Mouse (Mus musculus) testis, adult 2 months (tissue): ENCODE measurements at regions not wholly inside any gene's neighbourhood (a gene's known extent, or its start where the extent isn't known, plus 50 kb on each side); places are given as distances from the start of the nearest gene placed in this dataset.

Source experiments
- H3K27ac ChIP-seq: fragments of 200-500 bp; 2 replicates; pipeline ENCODE4 v1.5.1; 2012; ENCODE audit warnings: low read depth, low read length; ENCODE audit not compliant: control insufficient read depth, insufficient read depth
- H3K27me3 ChIP-seq: fragments of 200-500 bp; 2 replicates; pipeline ENCODE4 v1.6.1; 2012; ENCODE audit warnings: mild to moderate bottlenecking, low read length, moderate library complexity; ENCODE audit not compliant: control insufficient read depth, insufficient read depth
- H3K36me3 ChIP-seq: fragments of 200-500 bp; 2 replicates; pipeline ENCODE4 v1.6.1; 2012; ENCODE audit warnings: mild to moderate bottlenecking, low read length; ENCODE audit not compliant: control insufficient read depth, insufficient read depth
- H3K4me1 ChIP-seq: fragments of 200-500 bp; 2 replicates; pipeline ENCODE4 v1.6.1; 2012; ENCODE audit warnings: low read length; ENCODE audit not compliant: control insufficient read depth, insufficient read depth
- H3K4me3 ChIP-seq: fragments of 200-500 bp; 2 replicates; pipeline ENCODE4 v1.5.1; 2012; ENCODE audit warnings: low read depth, mild to moderate bottlenecking, low read length, moderate library complexity, mixed read lengths; ENCODE audit not compliant: control insufficient read depth
- CTCF ChIP-seq: fragments of 200-500 bp; IDR thresholded peaks from 2 replicates; pipeline ENCODE4 v1.5.1; 2012; ENCODE audit warnings: low read depth, mild to moderate bottlenecking, inconsistent platforms, low read length, moderate library complexity; ENCODE audit not compliant: control insufficient read depth, insufficient read depth, insufficient replicate concordance
- POLR2A ChIP-seq: fragments of 200-500 bp; IDR thresholded peaks from 2 replicates; pipeline ENCODE4 v1.6.1; 2012; ENCODE audit warnings: low read depth, mild to moderate bottlenecking, inconsistent platforms, low read length, moderate library complexity; ENCODE audit not compliant: control insufficient read depth

- no peak for TF ChIP-seq POLR2A
- no peak for TF ChIP-seq CTCF
- H3K4me3 ChIP-seq, result no peak overlapping the region
- no peaks in the 10 kb centered on the region for H3K36me3 ChIP-seq
- peaks cover 7% of the 10 kb centered on the region for H3K4me1 ChIP-seq
- no peak overlapping the region for H3K27ac ChIP-seq
- H3K27me3 ChIP-seq, result no peaks in the 10 kb centered on the region
Measured at GRCm38 (mm10) chr15:59786706-59787425, 229.5 kb downstream of the 4933412E24Rik start.

GRCm38 (mm10) chr15:59785981-59786380 lies 230.4 kb downstream of the 4933412E24Rik start:
- Histone ChIP-seq H3K27me3 (no peaks in the 10 kb centered on the region), H3K4me3 (no peak overlapping the region), H3K36me3 (no peaks in the 10 kb centered on the region), H3K4me1 (peaks cover 7% of the 10 kb centered on the region), H3K27ac (no peak overlapping the region)
- no peak for TF ChIP-seq CTCF
- TF ChIP-seq POLR2A, result no peak

GRCm38 (mm10) chr15:59784556-59784929 lies 231.9 kb downstream of the 4933412E24Rik start:
- H3K27me3 ChIP-seq, result no peaks in the 10 kb centered on the region
- H3K4me1 ChIP-seq, result peaks cover 7% of the 10 kb centered on the region
- no peaks in the 10 kb centered on the region for H3K36me3 ChIP-seq
- H3K27ac ChIP-seq, result no peak overlapping the region
- TF ChIP-seq POLR2A, result no peak
- TF ChIP-seq CTCF, result no peak
- no peak overlapping the region for H3K4me3 ChIP-seq

- TF ChIP-seq POLR2A (no peak), CTCF (no peak)
- H3K4me1 ChIP-seq, result peaks cover 7% of the 10 kb centered on the region
- H3K27me3 ChIP-seq, result no peaks in the 10 kb centered on the region
- H3K36me3 ChIP-seq, result no peaks in the 10 kb centered on the region
- no peak overlapping the region for H3K27ac ChIP-seq
- H3K4me3 ChIP-seq, result peak overlapping the region; percentile 3
Measured at GRCm38 (mm10) chr15:59783782-59784555, 232.4 kb downstream of the 4933412E24Rik start.

- H3K27me3 ChIP-seq, result no peaks in the 10 kb centered on the region
- no peaks in the 10 kb centered on the region for H3K36me3 ChIP-seq
- peaks cover 7% of the 10 kb centered on the region for H3K4me1 ChIP-seq
- H3K4me3 ChIP-seq, result no peak overlapping the region
- H3K27ac ChIP-seq, result no peak overlapping the region
- no peak for TF ChIP-seq CTCF
- TF ChIP-seq POLR2A, result no peak
Measured at GRCm38 (mm10) chr15:59783393-59783781, 233.0 kb downstream of the 4933412E24Rik start.

DNA sequence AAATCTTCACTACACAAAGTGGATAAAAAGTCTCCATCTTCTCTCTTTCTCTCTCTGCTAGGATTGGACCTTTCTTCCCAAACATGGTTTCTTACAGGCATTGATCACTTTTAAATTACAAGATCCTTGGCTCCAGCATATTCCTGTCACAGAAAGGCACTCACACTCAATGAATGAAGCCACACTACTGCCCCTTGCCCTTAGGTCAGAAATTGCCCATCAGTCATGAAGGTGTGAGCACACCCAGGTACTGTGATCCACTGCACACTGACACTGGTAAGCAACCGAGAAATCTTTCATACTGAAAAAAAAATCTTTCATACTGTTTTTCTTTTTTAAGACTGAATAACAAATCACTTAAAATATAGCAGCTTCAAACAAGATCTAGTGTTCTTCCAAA lies 235.9 kb downstream of the 4933412E24Rik start:
- Histone ChIP-seq H3K27ac (no peak overlapping the region), H3K36me3 (no peaks in the 10 kb centered on the region), H3K27me3 (no peaks in the 10 kb centered on the region), H3K4me1 (peaks cover 10% of the 10 kb centered on the region), H3K4me3 (no peak overlapping the region)
- no peak for TF ChIP-seq POLR2A
- TF ChIP-seq CTCF, result no peak

DNA sequence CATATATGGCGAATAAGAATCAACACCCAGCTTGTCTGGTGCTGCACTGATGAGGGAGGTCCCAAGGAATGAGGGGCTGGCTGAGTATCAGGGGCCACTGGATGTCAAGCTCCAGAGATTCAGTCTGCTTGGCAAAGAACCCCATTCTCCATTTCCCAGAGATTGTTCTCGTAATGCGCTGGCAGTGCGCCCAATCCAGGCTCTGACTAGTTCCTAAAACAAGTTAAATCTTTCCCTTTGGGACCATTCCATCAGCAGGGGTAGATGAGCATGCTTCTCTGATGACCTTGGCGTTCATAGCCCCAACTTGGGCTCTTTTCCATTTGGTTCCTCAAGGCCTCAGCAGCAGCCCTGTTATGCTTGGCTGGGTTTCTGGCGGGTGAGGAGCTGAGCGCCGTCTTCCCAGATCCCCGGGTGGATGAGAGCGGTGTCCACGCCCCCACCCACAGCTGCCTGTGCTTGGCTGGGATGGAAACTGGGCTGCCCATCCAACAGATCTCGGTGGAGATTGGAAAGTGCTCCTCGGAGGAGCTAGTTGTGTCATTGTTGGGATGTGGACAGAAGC lies 239.0 kb downstream of the 4933412E24Rik start:
- no peak overlapping the region; the same call in 1 of the 2 replicates for H3K27ac ChIP-seq
- no peaks in the 10 kb centered on the region for H3K27me3 ChIP-seq
- H3K4me3 ChIP-seq, result no peak overlapping the region
- peaks cover 2% of the 10 kb centered on the region; the same call in 1 of the 2 replicates for H3K4me1 ChIP-seq
- TF ChIP-seq POLR2A (no peak), CTCF (no peak)
- no peaks in the 10 kb centered on the region for H3K36me3 ChIP-seq
